Comparison of ENCODE assay signal across 14 mouse cellular contexts in genomic region chr17:25564481-25564880, GRCm38 (mm10). TPM values are rescaled to one million over a fixed set of nuclear protein-coding genes. Genes with fewer than 3 reads are reported as not detected.
DNase-seq lines count a peak whose midpoint lies in the region; ATAC-seq and TF ChIP-seq lines count a peak whose summit lies in the region.
"Had no signal": no experiment of that assay in that cellular context is flagged by ENCODE, and none has a peak within 500 bp of the region (broad histone marks: within the 10 kb centered on the region; RNA-seq: fewer than 3 reads in every experiment).

No protein-coding gene starts in this region.

- TF ChIP-seq CTCF in layer of hippocampus, adult 2 months (conservative IDR thresholded peaks at IDR 0.05): no peak

- no peak overlapping the region for H3K9ac ChIP-seq in hindbrain, embryonic 14.5 days
- H3K9ac ChIP-seq: heart, embryonic 15.5 days; liver, embryonic 12.5 days had no signal

- H3K9me3 ChIP-seq in hindbrain, embryonic 14.5 days (ENCODE audit: control insufficient read depth, low read length): no peaks in the 10 kb centered on the region
- H3K9me3 ChIP-seq: embryonic facial prominence, embryonic 12.5 days; heart, embryonic 15.5 days; liver, embryonic 12.5 days had no signal

- peaks cover 38% of the 10 kb centered on the region for H3K4me1 ChIP-seq in hindbrain, embryonic 14.5 days (replicated peaks; ENCODE audit: control insufficient read depth, insufficient read depth, low read length)
- H3K4me1 ChIP-seq: liver, embryonic 12.5 days had no signal

- peaks cover 9% of the 10 kb centered on the region for H3K27me3 ChIP-seq in hindbrain, embryonic 14.5 days (ENCODE audit: control insufficient read depth, insufficient read depth, low read length)
- H3K27me3 ChIP-seq: Patski had no signal

- peak overlapping the region; percentile 8; the same call in 1 of the 2 replicates for H3K4me3 ChIP-seq in layer of hippocampus, adult 2 months
- H3K4me3 ChIP-seq in hindbrain, embryonic 14.5 days (replicated peaks; ENCODE audit: low read length): no peak overlapping the region
- H3K4me3 ChIP-seq: embryonic facial prominence, embryonic 12.5 days; heart, embryonic 15.5 days; liver, embryonic 12.5 days had no signal

- H3K27ac ChIP-seq in layer of hippocampus, adult 2 months: peak overlapping the region; percentile 88
- H3K27ac ChIP-seq in hindbrain, embryonic 14.5 days: peak overlapping the region; percentile 38; the same call in 1 of the 2 replicates
- H3K27ac ChIP-seq: embryonic facial prominence, embryonic 12.5 days; heart, embryonic 15.5 days; liver, embryonic 12.5 days had no signal

- no peak overlapping the region for H3K4me2 ChIP-seq in hindbrain, embryonic 14.5 days (replicated peaks)
- H3K4me2 ChIP-seq: heart, embryonic 15.5 days; liver, embryonic 12.5 days had no signal

- 65% methylated on average over 5 of the region's 5 CpGs for WGBS in hindbrain, embryonic 14.5 days

- ATAC-seq in hindbrain, embryonic 14.5 days (ENCODE audit: low FRiP score): no peak
- no peak for ATAC-seq in erythroid progenitor cell, adult 5-6 weeks (replicated peaks; ENCODE audit: low FRiP score, poor library complexity, severe bottlenecking)
- ATAC-seq: liver, embryonic 12.5 days; Patski had no signal

- peak; percentile 39 for DNase-seq in cerebellum, adult 11-12 months
- DNase-seq in cerebellum, postnatal 4 days (ENCODE audit: low spot score in 2 of 2): no peak
- peak in 1 of 2 experiments; percentile 55 for DNase-seq in layer of hippocampus, adult 2 months (ENCODE audit: low spot score in 2 of 2)
- DNase-seq in layer of hippocampus, postnatal 25 days (ENCODE audit: extremely low spot score in 1 of 2, low spot score in 1 of 2): no peak
- peak; percentile 54 for DNase-seq in Muller cell, postnatal 12 days (ENCODE audit: inconsistent ontology term)
- no peak for DNase-seq in hindbrain, embryonic 14.5 days (ENCODE audit: low spot score)
- no peak for DNase-seq in thymus, postnatal 36 days
- DNase-seq: spleen, adult 18-20 months had no signal

- H3K36me3 ChIP-seq in hindbrain, embryonic 14.5 days (replicated peaks; ENCODE audit: control insufficient read depth, insufficient read depth): no peaks in the 10 kb centered on the region
- H3K36me3 ChIP-seq: heart, embryonic 15.5 days; liver, embryonic 12.5 days had no signal

RNA-seq across cellular contexts. Expression of gene Sox8, which starts 6.0 kb away (rescaled TPM):
- 10 to 100 TPM; 47.7 to 55.7 TPM for total RNA-seq in layer of hippocampus, adult 2 months (2021)
- total RNA-seq in layer of hippocampus, postnatal 25 days (2021): 10 to 100 TPM; 61.9 to 67.1 TPM
- polyA plus RNA-seq in hindbrain, embryonic 14.5 days (2014; fragmentation: Nextera tagmentation; extraction: Ambion mirVana): 18.5 and 20.1 TPM in 2 replicates
- total RNA-seq in erythroid progenitor cell, adult 5-6 weeks (2015; ENCODE audit: low replicate concordance): not detected in 2 replicates
- total RNA-seq in erythroid progenitor cell, adult 5-6 weeks (2017; ENCODE audit: low replicate concordance): not detected in 2 replicates
- total RNA-seq: megakaryocyte-erythroid progenitor cell, adult 5-6 weeks had no signal

RNA-seq across cellular contexts. Expression of gene Lmf1, which starts 14.4 kb away (rescaled TPM):
- total RNA-seq in layer of hippocampus, adult 2 months (2021): 10 to 100 TPM; 25.5 to 31.2 TPM
- total RNA-seq in layer of hippocampus, postnatal 25 days (2021): 10 to 100 TPM; 24.9 to 34.0 TPM
- polyA plus RNA-seq in hindbrain, embryonic 14.5 days (2014; fragmentation: Nextera tagmentation; extraction: Ambion mirVana): 22.4 and 24.9 TPM in 2 replicates
- 2.9 and 3.4 TPM in 2 replicates for total RNA-seq in erythroid progenitor cell, adult 5-6 weeks (2015; ENCODE audit: low replicate concordance)
- 0.53 and 4.9 TPM in 2 replicates for total RNA-seq in erythroid progenitor cell, adult 5-6 weeks (2017; ENCODE audit: low replicate concordance)

Comparison
In these comparisons a context has a peak if more than half of its experiments do, and no peak if none do; other contexts are left out.
1. DNase-seq: peak in cerebellum, adult 11-12 months (single experiment) and Muller cell, postnatal 12 days (single experiment); none in cerebellum, postnatal 4 days (0 of 2), layer of hippocampus, postnatal 25 days (0 of 2), hindbrain, embryonic 14.5 days (single experiment) and thymus, postnatal 36 days (0 of 2).
2. RNA of gene Sox8, which starts 6.0 kb away (total RNA-seq): 61.9 to 67.1 TPM in layer of hippocampus, postnatal 25 days and 47.7 to 55.7 TPM in layer of hippocampus, adult 2 months; not detected in erythroid progenitor cell, adult 5-6 weeks; every median in the first group is over 10 times any median in the second.
3. RNA of gene Lmf1, which starts 14.4 kb away (total RNA-seq): 24.9 to 34.0 TPM in layer of hippocampus, postnatal 25 days and 25.5 to 31.2 TPM in layer of hippocampus, adult 2 months; 0.53 to 4.9 TPM in erythroid progenitor cell, adult 5-6 weeks; every median in the first group is over 4 times any median in the second.